Mouse (Mus musculus): Measurements from ENCODE around the gene Cacna1g. TPM values are rescaled to one million over a fixed set of nuclear protein-coding genes. Genes with fewer than 3 reads are reported as not detected.

Gene Cacna1g
- polyA plus RNA-seq, 1 experiment from 2014 or later: 32.7 TPM

GRCm38 (mm10) chr11:94440421-94440820 is 33.6 kb downstream of the Cacna1g start:
- H3K9me3 ChIP-seq: no peaks in the 10 kb centered on the region
- no peak overlapping the region for H3K4me2 ChIP-seq (replicated peaks)
- no peak for ATAC-seq (ENCODE audit: low FRiP score, low read depth)
- peaks cover 47% of the 10 kb centered on the region for H3K4me1 ChIP-seq
- H3K4me3 ChIP-seq: no peak overlapping the region
- no peaks in the 10 kb centered on the region for H3K27me3 ChIP-seq
- WGBS: 80% methylated on average over 6 of the region's 6 CpGs
- peaks cover 80% of the 10 kb centered on the region for H3K36me3 ChIP-seq
- H3K27ac ChIP-seq: no peak overlapping the region
- no peak overlapping the region for H3K9ac ChIP-seq

GRCm38 (mm10) chr11:94429011-94429651 is 44.9 kb downstream of the Cacna1g start:
- H3K27ac ChIP-seq: peak overlapping the region; percentile 90
- no peaks in the 10 kb centered on the region for H3K9me3 ChIP-seq
- peak; percentile 10 for ATAC-seq (ENCODE audit: low FRiP score, low read depth)
- H3K4me2 ChIP-seq (replicated peaks): peak overlapping the region; percentile 53
- 18% methylated on average over 9 of the region's 9 CpGs for WGBS
- peaks cover 58% of the 10 kb centered on the region for H3K4me1 ChIP-seq
- H3K4me3 ChIP-seq: no peak overlapping the region
- H3K27me3 ChIP-seq: peaks cover 3% of the 10 kb centered on the region; the same call in 1 of the 2 replicates
- H3K36me3 ChIP-seq: peaks cover 82% of the 10 kb centered on the region
- no peak overlapping the region for H3K9ac ChIP-seq

GRCm38 (mm10) chr11:94428091-94428835 is 45.7 kb downstream of the Cacna1g start:
- Histone ChIP-seq H3K27me3 (no peaks in the 10 kb centered on the region), H3K9ac (no peak overlapping the region), H3K9me3 (no peaks in the 10 kb centered on the region), H3K4me3 (no peak overlapping the region), H3K27ac (peak overlapping the region; percentile 90), H3K36me3 (peaks cover 82% of the 10 kb centered on the region), H3K4me2 (replicated peaks) (peak overlapping the region; percentile 53), H3K4me1 (peaks cover 67% of the 10 kb centered on the region)
- peak; percentile 92 for ATAC-seq (ENCODE audit: low FRiP score, low read depth)
- 7% methylated on average over 4 of the region's 4 CpGs for WGBS

GRCm38 (mm10) chr11:94425656-94426055 is 48.3 kb downstream of the Cacna1g start:
- H3K36me3 ChIP-seq: peaks cover 81% of the 10 kb centered on the region
- peak overlapping the region; percentile 48; the same call in 1 of the 2 replicates for H3K9ac ChIP-seq
- ATAC-seq (ENCODE audit: low FRiP score, low read depth): no peak
- no peak overlapping the region for H3K4me3 ChIP-seq
- peaks cover 79% of the 10 kb centered on the region for H3K4me1 ChIP-seq
- no peak overlapping the region for H3K27ac ChIP-seq
- no peak overlapping the region for H3K4me2 ChIP-seq (replicated peaks)
- no peaks in the 10 kb centered on the region for H3K9me3 ChIP-seq
- 61% methylated on average over 14 of the region's 14 CpGs for WGBS
- H3K27me3 ChIP-seq: no peaks in the 10 kb centered on the region

GRCm38 (mm10) chr11:94425215-94425614 is 48.8 kb downstream of the Cacna1g start:
- Histone ChIP-seq H3K9me3 (no peaks in the 10 kb centered on the region), H3K4me2 (replicated peaks) (no peak overlapping the region), H3K36me3 (peaks cover 79% of the 10 kb centered on the region), H3K27ac (no peak overlapping the region; the same call in 1 of the 2 replicates), H3K4me3 (no peak overlapping the region), H3K4me1 (peaks cover 75% of the 10 kb centered on the region), H3K9ac (peak overlapping the region; percentile 48; the same call in 1 of the 2 replicates), H3K27me3 (no peaks in the 10 kb centered on the region)
- no peak for ATAC-seq (ENCODE audit: low FRiP score, low read depth)
- 34% methylated on average over 5 of the region's 5 CpGs for WGBS

GRCm38 (mm10) chr11:94424380-94424779 is 49.6 kb downstream of the Cacna1g start:
- H3K36me3 ChIP-seq: peaks cover 79% of the 10 kb centered on the region
- H3K27ac ChIP-seq: no peak overlapping the region
- H3K27me3 ChIP-seq: no peaks in the 10 kb centered on the region
- WGBS: 52% methylated on average over 15 of the region's 15 CpGs
- H3K9ac ChIP-seq: no peak overlapping the region
- ATAC-seq (ENCODE audit: low FRiP score, low read depth): no peak
- H3K9me3 ChIP-seq: no peaks in the 10 kb centered on the region
- H3K4me3 ChIP-seq: no peak overlapping the region
- no peak overlapping the region for H3K4me2 ChIP-seq (replicated peaks)
- peaks cover 66% of the 10 kb centered on the region for H3K4me1 ChIP-seq

- 55% methylated on average over 5 of the region's 5 CpGs for WGBS
- Histone ChIP-seq H3K27ac (peak overlapping the region; percentile 28; the same call in 1 of the 2 replicates), H3K4me3 (no peak overlapping the region), H3K4me2 (replicated peaks) (no peak overlapping the region), H3K4me1 (peaks cover 61% of the 10 kb centered on the region), H3K9ac (no peak overlapping the region), H3K9me3 (no peaks in the 10 kb centered on the region), H3K36me3 (peaks cover 83% of the 10 kb centered on the region), H3K27me3 (no peaks in the 10 kb centered on the region)
- no peak for ATAC-seq (ENCODE audit: low FRiP score, low read depth)
These were observed 50.1 kb downstream of the Cacna1g start for GRCm38 (mm10) chr11:94423855-94424254.

- Histone ChIP-seq H3K4me2 (replicated peaks) (no peak overlapping the region), H3K27me3 (no peaks in the 10 kb centered on the region), H3K9me3 (no peaks in the 10 kb centered on the region), H3K4me3 (no peak overlapping the region), H3K9ac (no peak overlapping the region), H3K4me1 (peaks cover 35% of the 10 kb centered on the region), H3K27ac (no peak overlapping the region), H3K36me3 (peaks cover 95% of the 10 kb centered on the region)
- no peak for ATAC-seq (ENCODE audit: low FRiP score, low read depth)
- WGBS: 59% methylated on average over 6 of the region's 6 CpGs
These were observed 53.0 kb downstream of the Cacna1g start for GRCm38 (mm10) chr11:94420991-94421390.

- Histone ChIP-seq H3K9me3 (no peaks in the 10 kb centered on the region), H3K9ac (no peak overlapping the region), H3K4me3 (no peak overlapping the region), H3K27ac (no peak overlapping the region), H3K36me3 (peaks cover 95% of the 10 kb centered on the region), H3K4me1 (peaks cover 33% of the 10 kb centered on the region), H3K4me2 (replicated peaks) (no peak overlapping the region), H3K27me3 (no peaks in the 10 kb centered on the region)
- WGBS: 31% methylated on average over 7 of the region's 7 CpGs
- ATAC-seq (ENCODE audit: low FRiP score, low read depth): no peak
These were observed 53.7 kb downstream of the Cacna1g start for GRCm38 (mm10) chr11:94420325-94420724.

GRCm38 (mm10) chr11:94419004-94419727 is 54.8 kb downstream of the Cacna1g start:
- no peak overlapping the region for H3K4me3 ChIP-seq
- H3K27me3 ChIP-seq: no peaks in the 10 kb centered on the region
- WGBS: 61% methylated on average over 10 of the region's 10 CpGs
- no peak for ATAC-seq (ENCODE audit: low FRiP score, low read depth)
- no peak overlapping the region for H3K27ac ChIP-seq
- H3K4me2 ChIP-seq (replicated peaks): no peak overlapping the region
- H3K9ac ChIP-seq: no peak overlapping the region
- H3K4me1 ChIP-seq: peaks cover 37% of the 10 kb centered on the region
- no peaks in the 10 kb centered on the region for H3K9me3 ChIP-seq
- peaks cover 97% of the 10 kb centered on the region for H3K36me3 ChIP-seq

GRCm38 (mm10) chr11:94414042-94414441 is 60.0 kb downstream of the Cacna1g start:
- Histone ChIP-seq H3K9ac (no peak overlapping the region), H3K9me3 (no peaks in the 10 kb centered on the region), H3K27ac (no peak overlapping the region), H3K4me2 (replicated peaks) (no peak overlapping the region), H3K27me3 (no peaks in the 10 kb centered on the region), H3K4me3 (no peak overlapping the region), H3K4me1 (peaks cover 33% of the 10 kb centered on the region), H3K36me3 (peaks cover 100% of the 10 kb centered on the region)
- WGBS: 65% methylated on average over 4 of the region's 4 CpGs
- ATAC-seq (ENCODE audit: low FRiP score, low read depth): no peak

- Histone ChIP-seq H3K27ac (no peak overlapping the region), H3K4me2 (replicated peaks) (no peak overlapping the region), H3K27me3 (no peaks in the 10 kb centered on the region), H3K36me3 (peaks cover 100% of the 10 kb centered on the region), H3K9ac (peak overlapping the region; percentile 13), H3K4me3 (no peak overlapping the region), H3K4me1 (peaks cover 33% of the 10 kb centered on the region), H3K9me3 (no peaks in the 10 kb centered on the region)
- 49% methylated on average over 8 of the region's 8 CpGs for WGBS
- 0 out of 2 replicates have a peak, but pooled peaks have one; percentile 5 for ATAC-seq (ENCODE audit: low FRiP score, low read depth)
These were observed 60.5 kb downstream of the Cacna1g start for GRCm38 (mm10) chr11:94413516-94413915.

Data from limb, embryonic 13.5 days (tissue).